Mouse (Mus musculus) midbrain, embryonic 12.5 days (tissue): ENCODE data around the gene H2-T22. TPM values are rescaled to one million over a fixed set of nuclear protein-coding genes. Genes with fewer than 3 reads are reported as not detected.
"Not testable (repeated sequence)": the region's sequence is repeated elsewhere in the genome, so short reads cannot be mapped to it uniquely, and the experiment has no call there.

Experiments
- ATAC-seq: fragments of 200-750 bp; cut with Nextera tagmentation; 2 replicates; pipeline ENCODE4 v1.8.0; 2017; ENCODE audit warnings: low read depth, moderate TSS enrichment, moderate library complexity; ENCODE audit not compliant: low FRiP score
- H3K27ac ChIP-seq: fragments of 300-500 bp; sonication (generic); replicated peaks from 2 replicates; pipeline ENCODE4 v1.5.1; 2016; ENCODE audit warnings: mild to moderate bottlenecking
- H3K27me3 ChIP-seq: fragments of 300-500 bp; sonication (generic); 2 replicates; pipeline ENCODE4 v1.6.1; 2016; ENCODE audit warnings: mild to moderate bottlenecking
- H3K36me3 ChIP-seq: fragments of 300-500 bp; sonication (generic); 2 replicates; pipeline ENCODE4 v1.6.1; 2016
- H3K4me1 ChIP-seq: fragments of 300-500 bp; sonication (generic); 2 replicates; pipeline ENCODE4 v1.6.1; 2016
- H3K4me2 ChIP-seq: fragments of 300-500 bp; sonication (generic); replicated peaks from 2 replicates; pipeline ENCODE4 v1.6.1; 2016; ENCODE audit warnings: mild to moderate bottlenecking, moderate library complexity
- H3K4me3 ChIP-seq: fragments of 300-500 bp; sonication (generic); 2 replicates; pipeline ENCODE4 v1.5.1; 2016; ENCODE audit warnings: mild to moderate bottlenecking
- H3K9ac ChIP-seq: fragments of 300-500 bp; sonication (generic); replicated peaks from 2 replicates; pipeline ENCODE4 v1.6.1; 2016; ENCODE audit warnings: mild to moderate bottlenecking, moderate library complexity
- H3K9me3 ChIP-seq: fragments of 300-500 bp; sonication (generic); 2 replicates; pipeline ENCODE4 v1.6.1; 2016; ENCODE audit warnings: mild to moderate bottlenecking
- WGBS: fragments of 180-500 bp; shearing (Covaris S2); methylation state at CpG from one replicate; pipeline ENCODE4 v1.1.7; 2016; 5-methylcytosine and 5-hydroxymethylcytosine counted together
- polyA plus RNA-seq: library from polyadenylated mRNA; unstranded; fragments of >200 nt; fragmentation: Nextera tagmentation; extraction: Ambion mirVana; gene quantifications from 2 replicates; pipeline ENCODE4 v1.2.1, GENCODE M21; 2016

H2-T22 gene
- polyA plus RNA-seq = 6.4 and 6.8 TPM in 2 replicates

DNA sequence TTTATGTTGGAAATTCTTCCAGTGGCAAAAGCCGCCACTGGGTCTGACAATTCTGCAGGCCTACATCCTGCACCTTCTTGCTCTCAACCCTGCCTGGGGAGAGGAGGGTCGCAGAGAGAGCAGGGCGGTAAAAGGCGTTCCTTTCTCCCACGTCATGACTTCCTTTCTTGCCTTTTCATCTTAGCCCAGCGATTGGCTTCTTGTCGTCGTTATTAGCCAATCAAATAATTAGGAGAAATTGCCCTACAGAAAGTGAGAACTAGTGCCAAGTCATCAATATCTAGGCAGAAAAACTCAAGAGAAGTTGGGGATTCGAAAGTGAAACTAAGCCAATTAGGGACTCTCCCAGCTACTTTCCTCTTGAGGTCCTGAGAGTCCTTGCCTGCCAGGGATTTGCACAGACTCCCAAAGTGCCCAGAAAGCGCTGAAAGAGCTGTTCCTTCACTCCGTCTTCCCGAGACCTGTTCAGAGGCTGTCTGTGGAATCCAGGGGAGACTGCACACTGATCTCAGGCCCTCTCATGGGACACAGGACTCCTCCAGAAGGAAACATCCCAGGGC is at the start of gene H2-T22, which contains the start of gene Gm6034:
Gene H2-T22 (minus strand): TSS at position 138 of the 560 bp plus-strand sequence.
Gene Gm6034 (plus strand): TSS at position 352 of the 560 bp plus-strand sequence.
- H3K36me3 ChIP-seq, H3K4me1 ChIP-seq, H3K9me3 ChIP-seq, H3K27ac ChIP-seq: not testable (repeated sequence)
- peaks cover 16% of the 10 kb centered on the region; the same call in 1 of the 2 replicates for H3K27me3 ChIP-seq
- 2% methylated on average over 12 of the region's 12 CpGs for WGBS
- ATAC-seq = peak; percentile 93
- peak within 1 kb of the TSS; percentile 66 for H3K4me2 ChIP-seq
- H3K4me3 ChIP-seq = peak within 1 kb of the TSS; percentile 35
- peak within 1 kb of the TSS; percentile 44 for H3K9ac ChIP-seq

DNA sequence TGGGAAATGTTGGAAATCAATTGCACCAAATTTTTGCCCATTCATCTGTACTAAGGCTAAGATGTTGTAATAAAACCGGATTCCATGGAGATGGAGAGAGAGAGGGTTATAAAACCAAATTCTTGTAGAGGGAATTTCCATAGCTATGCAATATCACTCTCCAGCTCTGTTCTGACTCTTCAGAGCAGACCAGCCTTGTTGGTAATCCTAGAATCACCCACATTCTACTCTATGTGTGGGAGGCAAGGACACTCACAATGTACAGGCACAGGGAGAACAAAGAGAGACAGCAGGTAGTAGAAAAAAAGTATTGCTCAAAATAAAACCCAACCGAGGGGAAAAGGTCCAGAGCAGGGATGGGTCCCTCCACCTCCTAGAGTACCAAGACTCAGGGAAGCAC is 49.4 kb upstream of the H2-T22 start:
- H3K4me1 ChIP-seq, H3K27me3 ChIP-seq, ATAC-seq, H3K9me3 ChIP-seq, H3K4me3 ChIP-seq, H3K9ac ChIP-seq, H3K36me3 ChIP-seq, H3K27ac ChIP-seq, H3K4me2 ChIP-seq: not testable (repeated sequence)
- no CpG with 5 or more reads among the region's 2 CpGs for WGBS

DNA sequence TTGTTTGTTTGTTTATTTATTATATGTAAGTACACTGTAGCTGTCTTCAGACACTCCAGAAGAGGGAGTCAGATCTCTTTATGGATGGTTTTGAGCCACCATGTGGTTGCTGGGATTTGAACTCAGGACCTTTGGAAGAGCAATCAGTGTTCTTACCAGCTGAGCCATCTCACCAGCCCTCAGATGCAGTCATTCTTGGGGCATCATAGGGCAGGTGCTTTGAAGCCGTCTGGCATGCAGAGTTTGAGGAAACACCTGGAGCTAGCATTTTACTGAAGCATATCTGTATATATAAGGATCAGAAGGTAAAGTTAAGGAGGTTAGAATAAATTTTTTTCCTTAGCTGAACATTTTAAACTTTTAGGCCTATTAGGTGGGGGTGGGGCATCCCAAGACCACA is 43.4 kb upstream of the H2-T22 start:
- not testable (repeated sequence) for H3K9me3 ChIP-seq, H3K4me3 ChIP-seq, H3K4me1 ChIP-seq, H3K4me2 ChIP-seq, ATAC-seq, H3K27ac ChIP-seq, H3K36me3 ChIP-seq, H3K9ac ChIP-seq
- H3K27me3 ChIP-seq = peaks cover 38% of the 10 kb centered on the region
- 72% methylated on average over 1 of the region's 1 CpGs for WGBS

DNA sequence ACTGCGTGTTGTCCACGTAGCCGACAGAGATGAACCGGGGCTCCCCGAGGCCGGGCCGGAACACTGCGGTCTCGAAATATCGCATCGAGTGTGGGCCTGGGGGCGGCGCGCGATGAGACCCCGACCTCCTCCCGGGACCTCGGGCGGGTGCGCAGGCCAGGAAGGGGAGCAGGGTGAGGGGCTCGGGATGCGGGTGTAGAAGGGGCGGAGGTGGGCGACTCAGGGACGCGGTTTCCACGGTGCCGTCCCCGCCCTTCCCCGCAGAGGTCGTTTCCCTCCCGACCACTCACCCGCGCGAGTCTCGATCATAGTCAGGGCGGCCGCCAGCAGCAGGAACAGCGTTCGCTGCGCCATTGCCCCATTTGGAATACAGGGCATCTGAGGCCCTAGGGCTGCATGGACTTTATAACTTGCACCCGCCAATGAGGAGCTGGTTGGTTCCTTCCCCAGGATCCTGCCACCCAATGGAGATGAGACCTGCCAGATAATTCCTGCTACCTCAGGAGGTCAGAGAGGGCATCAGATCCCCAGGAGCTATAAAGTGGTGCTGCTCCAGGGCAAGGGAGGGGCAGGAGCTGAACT is 41.4 kb upstream of the H2-T22 start:
- Histone ChIP-seq H3K9me3 (no peaks in the 10 kb centered on the region), H3K4me2 (peak overlapping the region; percentile 99), H3K27ac (no peak overlapping the region), H3K9ac (peak overlapping the region; percentile 58), H3K27me3 (peaks cover 38% of the 10 kb centered on the region), H3K4me1 (peaks cover 9% of the 10 kb centered on the region; the same call in 1 of the 2 replicates), H3K36me3 (no peaks in the 10 kb centered on the region), H3K4me3 (peak overlapping the region; percentile 57)
- ATAC-seq = peak; percentile 52
- under 1% methylated on average over 42 of the region's 42 CpGs for WGBS

DNA sequence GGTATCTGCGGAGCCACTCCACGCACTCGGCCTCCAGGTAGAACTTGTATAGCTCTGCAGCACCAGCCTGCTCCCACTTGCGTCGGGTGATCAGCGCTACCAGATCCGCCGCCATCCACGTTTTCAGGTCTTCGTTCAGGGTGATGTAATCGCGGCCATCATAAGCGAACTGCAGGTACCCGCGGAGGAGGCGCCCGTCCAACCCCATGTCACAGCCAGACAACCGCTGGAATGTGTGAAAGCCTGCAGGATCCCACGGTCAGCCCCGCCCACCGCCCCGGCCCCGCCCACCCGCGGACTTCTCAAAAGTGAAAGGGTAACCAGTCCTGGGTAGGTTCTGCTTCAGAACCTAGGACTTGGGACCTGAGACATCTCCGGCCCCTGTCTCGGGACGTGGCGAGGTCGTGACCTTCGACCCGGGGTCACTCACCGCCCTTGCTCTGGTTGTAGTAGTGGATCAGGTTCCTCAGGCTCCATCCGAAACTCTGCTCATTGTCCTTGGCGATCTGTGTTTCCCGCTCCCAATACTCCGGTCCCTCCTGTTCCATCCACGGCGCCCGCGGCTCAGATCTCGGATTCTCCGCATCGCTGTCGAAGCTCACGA is 40.8 kb upstream of the H2-T22 start:
- ATAC-seq = peak; percentile 73
- H3K4me2 ChIP-seq = peak overlapping the region; percentile 99
- H3K4me3 ChIP-seq = peak overlapping the region; percentile 57
- H3K27ac ChIP-seq = no peak overlapping the region
- H3K9me3 ChIP-seq = no peaks in the 10 kb centered on the region
- H3K27me3 ChIP-seq = peaks cover 38% of the 10 kb centered on the region
- WGBS = 1% methylated on average over 46 of the region's 46 CpGs
- H3K4me1 ChIP-seq = peaks cover 9% of the 10 kb centered on the region; the same call in 1 of the 2 replicates
- H3K36me3 ChIP-seq = no peaks in the 10 kb centered on the region
- peak overlapping the region; percentile 58 for H3K9ac ChIP-seq

DNA sequence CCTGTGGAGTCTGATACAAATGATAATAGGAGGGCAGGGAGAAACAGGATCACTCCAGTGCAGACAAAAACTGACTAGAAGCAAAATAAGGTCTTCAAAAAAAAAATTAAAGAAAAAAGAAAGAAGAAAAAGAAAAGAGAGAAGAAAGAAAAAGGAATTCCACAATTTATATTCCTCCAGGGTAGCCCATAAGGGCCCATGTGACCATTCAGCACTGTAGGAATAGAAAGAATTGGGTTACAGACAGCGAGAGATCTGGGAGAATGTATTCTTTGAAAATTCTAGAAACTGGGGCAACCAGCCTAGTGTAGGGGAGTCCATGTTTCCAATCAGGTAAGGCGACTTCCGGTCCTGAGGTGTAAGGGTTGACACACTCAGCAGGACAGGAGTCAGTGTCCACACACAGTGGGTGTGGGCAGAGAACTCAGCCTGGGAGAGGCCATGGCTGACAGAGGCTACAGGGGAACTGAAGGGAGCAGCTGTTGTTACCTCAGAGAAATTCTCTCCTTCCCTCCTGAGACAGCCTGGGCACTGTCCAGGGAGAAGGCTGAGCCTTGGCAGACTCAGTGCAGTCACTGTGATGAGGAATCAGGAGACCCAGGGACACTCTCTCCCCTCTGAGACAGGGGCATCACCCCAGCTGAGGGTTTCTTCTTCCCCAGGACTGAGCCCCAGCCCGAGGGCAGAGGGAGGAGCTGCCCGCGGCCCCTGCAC is 40.1 kb upstream of the H2-T22 start:
- not testable (repeated sequence) for H3K9me3 ChIP-seq, H3K36me3 ChIP-seq, H3K27ac ChIP-seq, ATAC-seq, H3K4me1 ChIP-seq, H3K9ac ChIP-seq
- Histone ChIP-seq H3K4me3 (peak overlapping the region; percentile 57), H3K4me2 (peak overlapping the region; percentile 99), H3K27me3 (peaks cover 38% of the 10 kb centered on the region)
- WGBS = 32% methylated on average over 6 of the region's 6 CpGs

DNA sequence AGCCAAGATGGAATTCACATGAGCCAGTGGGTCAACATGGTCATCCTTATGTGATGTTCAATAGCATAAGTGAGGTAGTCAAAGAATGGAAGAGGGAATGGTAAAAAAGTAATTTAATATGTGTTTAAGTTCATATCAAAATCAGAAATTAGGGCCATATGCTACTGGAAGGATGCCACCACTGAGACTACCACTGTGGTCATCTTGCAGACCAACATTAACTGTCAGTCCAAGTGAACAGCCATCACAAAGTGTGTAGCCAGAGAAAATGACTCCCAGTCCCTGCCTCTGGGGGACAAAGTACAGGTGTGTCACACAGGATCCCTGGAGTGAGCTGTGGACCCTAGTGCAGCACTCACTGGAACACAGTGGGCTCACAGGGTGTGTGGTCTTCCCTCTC is 39.4 kb upstream of the H2-T22 start:
- not testable (repeated sequence) for H3K4me1 ChIP-seq, H3K4me3 ChIP-seq, ATAC-seq, H3K27ac ChIP-seq, H3K9me3 ChIP-seq, H3K4me2 ChIP-seq, H3K9ac ChIP-seq, H3K36me3 ChIP-seq
- peaks cover 38% of the 10 kb centered on the region for H3K27me3 ChIP-seq

DNA sequence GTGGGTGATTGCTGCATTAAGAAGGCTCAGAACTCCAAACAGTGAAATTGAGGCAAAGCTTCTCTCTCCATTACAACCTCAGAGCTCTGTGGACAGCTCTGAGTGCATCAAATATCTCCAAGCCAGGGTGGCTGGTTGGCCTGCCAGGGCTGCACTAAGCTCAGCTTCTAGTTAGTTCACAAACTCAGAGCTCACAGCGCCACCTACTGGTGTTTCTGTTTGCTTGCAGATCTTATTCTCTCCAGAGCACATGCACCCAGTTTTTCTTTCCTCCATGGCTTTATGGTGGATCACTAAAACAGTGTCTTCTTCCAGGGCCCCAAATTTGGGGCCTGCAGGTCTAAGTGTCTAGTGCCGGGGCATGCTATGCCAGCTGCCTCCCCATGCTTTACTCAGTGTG is 18.3 kb upstream of the H2-T22 start:
- Histone ChIP-seq H3K36me3 (no peaks in the 10 kb centered on the region), H3K4me3 (no peak overlapping the region), H3K27me3 (no peaks in the 10 kb centered on the region), H3K27ac (no peak overlapping the region), H3K4me2 (no peak overlapping the region), H3K4me1 (no peaks in the 10 kb centered on the region), H3K9me3 (no peaks in the 10 kb centered on the region), H3K9ac (no peak overlapping the region)
- 27% methylated on average over 2 of the region's 2 CpGs for WGBS
- 0 out of 2 replicates have a peak, but pooled peaks have one; percentile 19 for ATAC-seq

DNA sequence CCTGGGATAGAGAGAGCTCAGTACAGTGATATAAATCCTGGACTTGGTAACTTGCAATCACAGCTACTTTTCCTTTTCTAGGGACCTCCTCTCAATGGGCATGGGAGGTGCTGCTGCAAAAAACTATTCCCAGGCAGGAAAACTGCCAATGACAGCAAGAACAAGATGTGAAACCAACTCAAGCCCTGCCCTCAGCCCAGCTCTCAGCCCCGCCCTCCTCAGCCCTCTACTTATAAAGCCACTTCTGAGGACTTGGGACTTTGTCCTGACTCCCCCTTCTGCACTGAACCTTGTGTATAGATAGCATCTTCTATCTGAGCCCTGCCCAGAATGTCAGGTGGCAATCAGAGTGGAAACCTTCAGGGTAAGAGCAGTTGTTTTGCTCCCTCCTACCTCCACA is 15.8 kb upstream of the H2-T22 start, which contains the start of gene Gm11127:
Gene Gm11127 (minus strand): TSS at position 10 of the 400 bp plus-strand sequence.
- 68% methylated on average over 1 of the region's 1 CpGs for WGBS
- H3K4me3 ChIP-seq, H3K9ac ChIP-seq, H3K36me3 ChIP-seq, ATAC-seq, H3K4me2 ChIP-seq, H3K27me3 ChIP-seq, H3K4me1 ChIP-seq, H3K27ac ChIP-seq, H3K9me3 ChIP-seq: not testable (repeated sequence)

DNA sequence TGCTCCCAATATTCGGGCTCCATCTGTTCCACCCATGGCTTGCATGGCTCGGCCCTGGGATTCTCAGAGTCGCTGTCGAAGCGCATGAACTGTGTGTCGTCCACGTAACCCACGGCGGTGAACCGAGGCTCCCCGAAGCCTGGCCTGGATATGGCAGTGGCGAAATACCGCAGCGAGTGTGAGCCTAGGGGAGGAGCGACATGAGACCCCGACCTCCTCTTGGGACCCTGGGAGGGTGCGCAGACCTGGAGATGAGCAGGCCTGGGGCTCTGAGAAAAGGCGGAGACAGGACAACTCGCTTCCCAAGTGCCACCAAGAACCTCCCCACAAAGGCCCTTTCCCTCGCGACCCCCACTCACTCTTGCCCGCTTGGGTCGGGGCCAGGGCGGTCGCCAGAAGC is 15.4 kb upstream of the H2-T22 start:
- not testable (repeated sequence) for H3K4me1 ChIP-seq, ATAC-seq, H3K36me3 ChIP-seq, H3K9me3 ChIP-seq, H3K4me2 ChIP-seq, H3K9ac ChIP-seq, H3K27me3 ChIP-seq, H3K4me3 ChIP-seq, H3K27ac ChIP-seq
- WGBS = 90% methylated on average over 24 of the region's 25 CpGs

DNA sequence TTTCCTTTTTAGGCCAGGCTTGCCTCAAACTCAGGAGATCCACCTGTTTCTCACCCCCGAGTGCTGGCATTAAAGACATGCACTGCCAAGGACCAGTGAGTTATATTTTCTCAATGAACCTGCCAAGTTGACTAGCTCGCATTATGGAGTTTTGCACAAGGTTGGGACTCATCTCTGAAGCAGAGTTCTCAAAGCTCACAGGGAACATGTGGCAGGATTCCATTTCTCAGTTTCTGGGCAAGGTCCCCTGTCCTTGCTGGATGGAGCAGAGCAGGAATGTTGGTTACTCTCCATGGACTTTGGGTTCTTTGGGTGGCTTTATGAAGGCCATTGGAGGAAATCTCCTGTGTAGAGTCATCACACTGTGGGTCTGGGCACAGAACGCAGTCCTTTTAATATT is 739 bp upstream of the H2-T22 start:
- 89% methylated on average over 3 of the region's 3 CpGs for WGBS
- Histone ChIP-seq H3K4me3 (peak overlapping the region; percentile 35; the same call in 1 of the 2 replicates), H3K4me2 (peak overlapping the region; percentile 66), H3K9me3 (no peaks in the 10 kb centered on the region), H3K9ac (no peak overlapping the region), H3K4me1 (no peaks in the 10 kb centered on the region), H3K36me3 (no peaks in the 10 kb centered on the region), H3K27me3 (peaks cover 16% of the 10 kb centered on the region; the same call in 1 of the 2 replicates), H3K27ac (no peak overlapping the region)
- ATAC-seq = no peak

DNA sequence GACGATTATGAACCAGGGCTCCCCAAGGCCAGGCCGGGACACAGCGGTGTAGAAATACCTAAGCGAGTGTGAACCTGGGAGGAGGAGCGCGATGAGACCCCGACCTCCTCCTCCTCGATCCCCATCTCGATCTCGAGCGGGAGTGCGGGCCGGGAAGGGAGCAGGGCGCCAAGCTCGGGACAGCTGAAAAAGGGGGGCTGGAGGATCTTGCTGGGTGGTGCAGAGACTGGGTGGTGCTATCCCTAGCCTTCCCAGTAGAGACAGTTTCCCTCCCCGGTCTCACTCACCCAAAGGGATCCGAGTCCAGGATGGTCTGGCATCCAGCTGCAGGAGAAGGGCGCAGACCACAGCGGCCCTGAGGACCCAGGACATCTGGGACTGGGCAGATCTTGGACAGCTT is 492 bp downstream of the H2-T22 start:
- peak overlapping the region; percentile 35 for H3K4me3 ChIP-seq
- H3K4me1 ChIP-seq, H3K9me3 ChIP-seq, H3K36me3 ChIP-seq, H3K27ac ChIP-seq: not testable (repeated sequence)
- H3K9ac ChIP-seq = peak overlapping the region; percentile 44
- peaks cover 16% of the 10 kb centered on the region; the same call in 1 of the 2 replicates for H3K27me3 ChIP-seq
- WGBS = 2% methylated on average over 19 of the region's 19 CpGs
- peak; percentile 76 for ATAC-seq
- peak overlapping the region; percentile 66 for H3K4me2 ChIP-seq
